Mouse (Mus musculus) MEL (cell line): Measurements from ENCODE around the gene Ank2. TPM values are rescaled to one million over a fixed set of nuclear protein-coding genes. Genes with fewer than 3 reads are reported as not detected.

Experiments used
- DNase-seq: peaks from one replicate; pipeline ENCODE4 v3.0.0; 2011; ENCODE audit warnings: low read depth, low spot score
- H3K27ac ChIP-seq: 2 replicates; pipeline ENCODE4 v1.5.1; 2012; ENCODE audit warnings: low read depth, mild to moderate bottlenecking, control low read depth, low read length, moderate library complexity; ENCODE audit not compliant: control insufficient read depth
- H3K27me3 ChIP-seq, 2 experiments: fragments of 150-350 bp in 1 of 2; sonication (generic) in 1 of 2; 2 replicates each; pipeline ENCODE4 v1.6.1; 2012; ENCODE audit warnings: low read length in 2 of 2, mild to moderate bottlenecking in 2 of 2, improper control_type of control experiment in 1 of 2, moderate library complexity in 1 of 2; ENCODE audit not compliant: insufficient read depth in 2 of 2, control insufficient read depth in 1 of 2
- H3K36me3 ChIP-seq, 2 experiments: 2 replicates each; pipeline ENCODE4 v1.6.1; 2012 to 2014; ENCODE audit warnings: low read length in 2 of 2, improper control_type of control experiment in 1 of 2, inconsistent platforms in 1 of 2, mild to moderate bottlenecking in 1 of 2; ENCODE audit not compliant: insufficient read depth in 2 of 2, control insufficient read depth in 1 of 2
- H3K4me1 ChIP-seq, 2 experiments: fragments of 150-350 bp in 1 of 2; sonication (generic) in 1 of 2; 2 replicates each; pipeline ENCODE4 v1.6.1; 2012; ENCODE audit warnings: low read length in 2 of 2, improper control_type of control experiment in 1 of 2, mild to moderate bottlenecking in 1 of 2; ENCODE audit not compliant: insufficient read depth in 2 of 2, control insufficient read depth in 1 of 2
- H3K4me3 ChIP-seq, 2 experiments: fragments of 150-350 bp in 1 of 2; sonication (generic) in 1 of 2; 2 replicates each; pipeline ENCODE4 v1.5.1; 2012; ENCODE audit warnings: low read depth in 2 of 2, low read length in 2 of 2, mild to moderate bottlenecking in 2 of 2, moderate library complexity in 2 of 2, control low read depth in 1 of 2, improper control_type of control experiment in 1 of 2; ENCODE audit not compliant: control insufficient read depth in 1 of 2, insufficient read depth in 1 of 2
- H3K79me2 ChIP-seq: 2 replicates; pipeline ENCODE4 v1.6.1; 2012; ENCODE audit warnings: mild to moderate bottlenecking, low read length, moderate library complexity; ENCODE audit not compliant: control insufficient read depth, poor library complexity, insufficient read depth
- H3K9ac ChIP-seq: 2 replicates; pipeline ENCODE4 v1.6.1; 2012; ENCODE audit warnings: low read depth, mild to moderate bottlenecking, control low read depth, low read length, moderate library complexity; ENCODE audit not compliant: control insufficient read depth, poor library complexity, severe bottlenecking
- H3K9me3 ChIP-seq: fragments of 150-350 bp; sonication (generic); replicated peaks from 2 replicates; pipeline ENCODE4 v1.6.1; 2012; ENCODE audit warnings: mild to moderate bottlenecking, low read length, improper control_type of control experiment, moderate library complexity; ENCODE audit not compliant: insufficient read depth
- CTCF ChIP-seq, 3 experiments: IDR thresholded peaks in 2 of 3; conservative IDR thresholded peaks in 1 of 3; 2 replicates each; pipeline ENCODE4 v1.5.1; 2011 to 2012; ENCODE audit warnings: low read length in 3 of 3, low read depth in 2 of 3, mild to moderate bottlenecking in 2 of 3, improper control_type of control experiment in 1 of 3, inconsistent platforms in 1 of 3, mixed read lengths in 1 of 3, moderate library complexity in 1 of 3; ENCODE audit not compliant: control insufficient read depth in 1 of 3, insufficient read depth in 1 of 3, poor library complexity in 1 of 3, severe bottlenecking in 1 of 3
- ELF1 ChIP-seq: IDR thresholded peaks from 2 replicates; pipeline ENCODE4 v1.6.1; 2014; ENCODE audit warnings: low read depth, mild to moderate bottlenecking, inconsistent platforms, low read length, improper control_type of control experiment, moderate library complexity
- EP300 ChIP-seq, 2 experiments: IDR thresholded peaks; 2 replicates each; pipeline ENCODE4 v1.6.1; 2011; ENCODE audit warnings: improper control_type of control experiment in 2 of 2, low read length in 2 of 2, low read depth in 1 of 2, mild to moderate bottlenecking in 1 of 2
- GATA1 ChIP-seq: IDR thresholded peaks from 2 replicates; pipeline ENCODE4 v1.6.1; 2011; ENCODE audit warnings: low read depth, low read length, improper control_type of control experiment
- HCFC1 ChIP-seq: IDR thresholded peaks from 2 replicates; pipeline ENCODE4 v1.6.1; 2012; ENCODE audit warnings: low read depth, mild to moderate bottlenecking, inconsistent platforms, low read length, improper control_type of control experiment, moderate library complexity
- KAT2A ChIP-seq: conservative IDR thresholded peaks from 2 replicates; pipeline ENCODE4 v1.6.1; 2012; ENCODE audit warnings: low read depth, low read length, improper control_type of control experiment, inconsistent platforms
- MAZ ChIP-seq: IDR thresholded peaks from 2 replicates; pipeline ENCODE4 v1.6.1; 2012; ENCODE audit warnings: low read depth, mild to moderate bottlenecking, inconsistent platforms, low read length, improper control_type of control experiment
- MXI1 ChIP-seq: IDR thresholded peaks from 2 replicates; pipeline ENCODE4 v1.6.1; 2011; ENCODE audit warnings: mild to moderate bottlenecking, low read depth, low read length, improper control_type of control experiment
- NELFE ChIP-seq: IDR thresholded peaks from 2 replicates; pipeline ENCODE4 v1.6.1; 2011; ENCODE audit warnings: low read depth, low read length, improper control_type of control experiment
- POLR2A ChIP-seq, 2 experiments: IDR thresholded peaks; 2 replicates each; pipeline ENCODE4 v1.6.1; 2011 to 2012; ENCODE audit warnings: low read length in 2 of 2, mild to moderate bottlenecking in 2 of 2, control low read depth in 1 of 2, improper control_type of control experiment in 1 of 2, low read depth in 1 of 2, moderate library complexity in 1 of 2; ENCODE audit not compliant: control insufficient read depth in 1 of 2, insufficient read depth in 1 of 2, poor library complexity in 1 of 2
- POLR2AphosphoS5 ChIP-seq: IDR thresholded peaks from 2 replicates; pipeline ENCODE4 v1.6.1; 2012; ENCODE audit warnings: low read depth, borderline replicate concordance, mild to moderate bottlenecking, inconsistent platforms, low read length, moderate library complexity, mixed read lengths
- TAL1 ChIP-seq: IDR thresholded peaks from 2 replicates; pipeline ENCODE4 v1.6.1; 2012; ENCODE audit warnings: mild to moderate bottlenecking, inconsistent platforms, low read length, moderate library complexity, mixed read lengths
- TBP ChIP-seq: IDR thresholded peaks from 2 replicates; pipeline ENCODE4 v1.8.0; 2011; ENCODE audit warnings: low read depth, low read length, improper control_type of control experiment
- USF1 ChIP-seq: IDR thresholded peaks from 2 replicates; pipeline ENCODE4 v1.6.1; 2014; ENCODE audit warnings: low read depth, mild to moderate bottlenecking, inconsistent platforms, low read length, improper control_type of control experiment, moderate library complexity
- USF2 ChIP-seq, 2 experiments: IDR thresholded peaks; 2 replicates each; pipeline ENCODE4 v1.6.1; 2011 to 2012; ENCODE audit warnings: improper control_type of control experiment in 2 of 2, low read length in 2 of 2, borderline replicate concordance in 1 of 2, inconsistent platforms in 1 of 2, low read depth in 1 of 2, mild to moderate bottlenecking in 1 of 2; ENCODE audit not compliant: insufficient read depth in 1 of 2
- ZC3H11A ChIP-seq: IDR thresholded peaks from 2 replicates; pipeline ENCODE4 v1.6.1; 2012; ENCODE audit warnings: low read depth, mild to moderate bottlenecking, inconsistent platforms, low read length, improper control_type of control experiment
- ZKSCAN1 ChIP-seq: IDR thresholded peaks from 2 replicates; pipeline ENCODE4 v1.6.1; 2012; ENCODE audit warnings: low read depth, mild to moderate bottlenecking, inconsistent platforms, low read length, improper control_type of control experiment, moderate library complexity
- polyA plus RNA-seq, 2 experiments: library from polyadenylated mRNA; stranded (reverse) in 1 of 2; unstranded in 1 of 2; fragments of >175 nt in 1 of 2; fragments of >200 nt in 1 of 2; gene quantifications; 2 replicates each; pipeline versions ENCODE4 v1.2.1 to v1.2.4; 2012; ENCODE audit warnings: low replicate concordance in 2 of 2, low read depth in 1 of 2; ENCODE audit not compliant: insufficient read length in 2 of 2, insufficient read depth in 1 of 2, missing spikeins in 1 of 2
- total RNA-seq: library from RNA; depleted of rRNA; stranded (reverse); fragments of 300-350 nt; gene quantifications from 2 replicates; pipeline ENCODE4 v1.2.3, GENCODE M21; 2012

The Ank2 gene
- total and polyA plus RNA-seq, 3 experiments, result 2.7 to 4.5 TPM; not detected in 1

DNA sequence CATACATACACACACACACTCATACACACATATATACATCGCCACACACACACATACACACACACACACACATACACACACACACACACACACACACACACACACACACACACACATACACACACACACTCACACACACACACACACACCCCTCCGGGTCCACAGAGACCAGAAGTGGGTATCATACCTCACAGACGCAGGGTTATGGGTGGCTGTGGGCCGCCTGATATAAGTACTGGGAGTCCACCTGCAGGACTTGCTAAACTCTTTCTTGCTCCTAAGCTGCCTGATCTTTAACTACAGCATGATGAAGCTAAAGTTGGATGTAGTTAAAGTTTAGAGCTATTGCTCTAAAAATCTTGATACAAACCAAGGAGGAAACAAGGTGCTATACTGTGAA, 30.7 kb upstream of the Ank2 start:
- TF ChIP-seq NELFE (no peak), TBP (no peak), ZC3H11A (no peak), MXI1 (no peak), EP300 (IDR thresholded peaks at IDR 0.05; ENCODE audit: low read depth in 1 of 2, low read length in 2 of 2) (no peak), KAT2A (no peak), USF2 (IDR thresholded peaks at IDR 0.05; ENCODE audit: borderline replicate concordance in 1 of 2, insufficient read depth in 1 of 2, low read depth in 1 of 2, low read length in 2 of 2) (no peak), USF1 (no peak), ELF1 (no peak), POLR2A (IDR thresholded peaks at IDR 0.05; ENCODE audit: control insufficient read depth in 1 of 2, insufficient read depth in 1 of 2, low read depth in 1 of 2, low read length in 2 of 2, poor library complexity in 1 of 2) (no peak), MAZ (no peak)
- Histone ChIP-seq H3K36me3 (no peaks in the 10 kb centered on the region), H3K4me1 (peaks cover 0 to 11% of the 10 kb centered on the region in 2 experiments; a peak in 2 of 4 replicates), H3K4me3 (no peak overlapping the region), H3K27ac (no peak overlapping the region), H3K9me3 (no peaks in the 10 kb centered on the region), H3K79me2 (no peaks in the 10 kb centered on the region), H3K27me3 (no peaks in the 10 kb centered on the region), H3K9ac (no peak overlapping the region)
- no peak for DNase-seq

DNA sequence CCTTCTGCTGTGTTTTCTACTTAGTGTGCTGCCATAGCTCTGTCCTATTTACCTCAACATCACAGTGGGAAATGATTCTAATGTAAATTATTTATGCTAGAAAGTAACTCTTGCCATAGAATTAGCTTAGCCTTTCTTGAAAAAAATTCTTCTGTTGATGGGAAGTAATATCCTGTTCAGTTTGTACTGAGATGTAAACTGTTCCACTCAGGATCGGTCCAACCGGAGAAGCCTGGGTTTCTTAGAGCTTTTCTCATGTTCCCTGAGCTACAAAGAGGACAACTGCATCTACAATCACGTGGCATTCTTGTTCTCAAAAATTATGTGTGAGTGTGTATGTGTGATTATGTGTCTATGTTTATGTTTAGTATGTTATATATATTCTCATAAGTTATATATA, 30.1 kb upstream of the Ank2 start:
- Histone ChIP-seq H3K27ac (no peak overlapping the region), H3K79me2 (no peaks in the 10 kb centered on the region), H3K4me3 (no peak overlapping the region), H3K9me3 (no peaks in the 10 kb centered on the region), H3K36me3 (no peaks in the 10 kb centered on the region), H3K9ac (no peak overlapping the region)
- no peak for DNase-seq
- TF ChIP-seq GATA1 (no peak), CTCF (IDR thresholded peaks at IDR 0.05 in 2 of 3, conservative IDR thresholded peaks at IDR 0.05 in 1 of 3; ENCODE audit: control insufficient read depth in 1 of 3, insufficient read depth in 1 of 3, low read depth in 2 of 3, low read length in 3 of 3, poor library complexity in 1 of 3, severe bottlenecking in 1 of 3) (no peak), MXI1 (no peak), ZKSCAN1 (no peak), EP300 (IDR thresholded peaks at IDR 0.05; ENCODE audit: low read depth in 1 of 2, low read length in 2 of 2) (no peak), HCFC1 (no peak), TAL1 (no peak), POLR2AphosphoS5 (no peak)
- TF ChIP-seq, all 39 proteins: peak for 0
- peaks cover 0 to 11% of the 10 kb centered on the region in 2 experiments; a peak in 2 of 4 replicates for H3K4me1 ChIP-seq
- H3K27me3 ChIP-seq, result no peaks in the 10 kb centered on the region
